Mouse (Mus musculus): Measurements from ENCODE around the gene Tmem8. TPM values are rescaled to one million over a fixed set of nuclear protein-coding genes. Genes with fewer than 3 reads are reported as not detected.

Tmem8 gene
- polyA plus RNA-seq (2012; ENCODE audit: insufficient read depth, insufficient read length, low replicate concordance, missing spikeins): not detected in 2 replicates

DNA sequence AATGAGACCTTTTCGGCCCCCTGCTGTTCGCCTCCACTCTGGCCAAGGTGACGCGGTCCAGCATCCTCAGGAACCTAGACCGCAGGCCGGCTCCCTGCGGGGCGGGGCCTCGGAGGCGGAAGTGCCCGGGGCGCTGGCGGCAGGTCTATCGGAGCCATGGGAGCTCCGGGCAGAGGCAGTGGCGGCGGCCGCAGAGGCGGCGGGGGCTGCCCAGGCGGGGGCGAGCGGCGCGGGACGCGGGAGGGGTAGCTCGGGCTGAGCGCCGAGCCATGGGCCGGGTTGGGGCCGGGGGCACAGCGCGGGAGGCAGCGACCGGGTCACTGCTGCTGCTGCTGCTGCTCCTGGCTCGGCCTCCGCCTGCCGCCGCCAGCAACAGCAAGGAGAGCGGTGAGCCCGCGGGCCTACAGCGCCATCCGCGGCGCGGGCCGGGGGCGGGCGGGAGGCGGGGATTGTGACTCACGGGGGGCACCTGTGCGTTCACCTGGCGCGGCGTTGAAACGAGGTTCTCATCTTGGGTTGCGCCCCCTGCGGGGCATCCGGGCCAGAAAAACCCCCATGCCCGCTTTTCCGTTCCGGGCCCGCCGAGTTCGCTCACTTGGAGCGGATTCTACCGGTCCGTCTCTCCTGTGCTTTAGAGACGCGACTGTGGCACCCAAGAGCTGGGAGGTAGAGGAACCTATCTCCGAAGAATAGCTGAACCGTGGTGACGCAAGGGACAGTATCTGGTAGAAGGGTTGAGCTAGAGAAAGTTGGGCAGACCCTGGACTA, at the start of gene Tmem8:
TSS of gene Tmem8 (plus strand) at position 119 of the 768 bp plus-strand sequence.
- Histone ChIP-seq H3K4me3 (ENCODE audit: insufficient read depth, low read depth, low read length) (peak within 1 kb of the TSS; percentile 59), H3K27ac (ENCODE audit: insufficient read depth, low read depth, low read length) (peak within 1 kb of the TSS; percentile 38; the same call in 1 of the 2 replicates), H3K4me1 (ENCODE audit: control insufficient read depth, insufficient read depth, low read length) (peaks cover 8% of the 10 kb centered on the region)
- WGBS: under 1% methylated on average over 72 of the region's 75 CpGs
- peak; percentile 18; the same call in 1 of the 2 replicates for TF ChIP-seq CTCF (IDR thresholded peaks at IDR 0.05; ENCODE audit: insufficient read depth, low read depth, low read length)
- TF ChIP-seq POLR2A (IDR thresholded peaks at IDR 0.05; ENCODE audit: insufficient read depth, low read depth, low read length): peak; percentile 47

DNA sequence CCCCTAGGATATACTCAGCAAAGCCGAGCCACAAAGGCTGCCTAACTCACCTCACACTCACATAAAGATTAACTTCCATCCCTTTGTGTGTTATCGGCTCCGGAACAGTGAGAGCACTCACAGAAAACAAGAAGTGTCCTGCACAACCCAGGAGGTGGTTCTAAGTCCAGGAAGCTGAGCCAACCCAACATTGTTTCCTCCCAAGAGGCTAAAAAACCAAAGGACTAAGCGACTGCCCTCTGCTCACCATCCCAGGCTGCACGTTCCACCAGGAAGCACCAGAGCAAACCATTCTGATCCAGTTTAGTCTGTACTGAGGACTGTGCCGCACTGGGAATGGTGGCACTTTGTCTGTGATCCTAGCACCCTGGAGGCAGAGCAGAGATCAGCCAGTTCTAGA, 48.2 kb upstream of the Tmem8 start:
- H3K27ac ChIP-seq (ENCODE audit: insufficient read depth, low read depth, low read length): no peak overlapping the region
- peak overlapping the region; percentile 25 for H3K4me3 ChIP-seq (ENCODE audit: insufficient read depth, low read depth, low read length)
- TF ChIP-seq CTCF (IDR thresholded peaks at IDR 0.05; ENCODE audit: insufficient read depth, low read depth, low read length) (no peak), POLR2A (IDR thresholded peaks at IDR 0.05; ENCODE audit: insufficient read depth, low read depth, low read length) (no peak)
- 37% methylated on average over 6 of the region's 6 CpGs for WGBS
- peaks cover 40% of the 10 kb centered on the region for H3K4me1 ChIP-seq (ENCODE audit: control insufficient read depth, insufficient read depth, low read length)

DNA sequence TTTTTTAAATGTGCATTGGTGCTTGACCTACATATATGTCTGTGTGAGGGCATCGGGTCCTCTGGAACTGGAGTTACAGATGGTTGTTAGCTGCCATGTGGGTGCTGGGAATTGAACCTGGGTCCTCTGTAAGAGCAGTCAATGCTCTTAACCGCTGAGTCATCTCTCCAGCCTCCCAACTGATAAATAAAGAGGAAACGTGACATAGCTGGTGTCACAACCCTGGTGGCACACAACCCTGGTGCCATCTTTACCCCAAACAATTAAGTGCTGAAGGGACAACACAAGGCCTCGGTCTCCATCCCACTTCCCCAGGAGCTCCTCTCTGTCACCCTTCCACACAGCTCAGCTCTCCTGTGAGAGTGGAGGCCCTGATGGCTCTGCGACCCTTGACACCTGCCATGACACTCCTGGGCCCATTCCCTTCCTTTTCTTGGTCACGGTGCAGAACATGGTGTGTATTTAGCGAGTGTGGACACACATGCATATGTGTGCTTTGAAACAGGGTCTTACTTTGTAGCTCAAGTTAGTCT, 46.5 kb upstream of the Tmem8 start:
- TF ChIP-seq POLR2A (IDR thresholded peaks at IDR 0.05; ENCODE audit: insufficient read depth, low read depth, low read length) (no peak), CTCF (IDR thresholded peaks at IDR 0.05; ENCODE audit: insufficient read depth, low read depth, low read length) (no peak)
- WGBS: 78% methylated on average over 7 of the region's 7 CpGs
- Histone ChIP-seq H3K4me3 (ENCODE audit: insufficient read depth, low read depth, low read length) (peak overlapping the region; percentile 76), H3K4me1 (ENCODE audit: control insufficient read depth, insufficient read depth, low read length) (peaks cover 37% of the 10 kb centered on the region), H3K27ac (ENCODE audit: insufficient read depth, low read depth, low read length) (no peak overlapping the region)

DNA sequence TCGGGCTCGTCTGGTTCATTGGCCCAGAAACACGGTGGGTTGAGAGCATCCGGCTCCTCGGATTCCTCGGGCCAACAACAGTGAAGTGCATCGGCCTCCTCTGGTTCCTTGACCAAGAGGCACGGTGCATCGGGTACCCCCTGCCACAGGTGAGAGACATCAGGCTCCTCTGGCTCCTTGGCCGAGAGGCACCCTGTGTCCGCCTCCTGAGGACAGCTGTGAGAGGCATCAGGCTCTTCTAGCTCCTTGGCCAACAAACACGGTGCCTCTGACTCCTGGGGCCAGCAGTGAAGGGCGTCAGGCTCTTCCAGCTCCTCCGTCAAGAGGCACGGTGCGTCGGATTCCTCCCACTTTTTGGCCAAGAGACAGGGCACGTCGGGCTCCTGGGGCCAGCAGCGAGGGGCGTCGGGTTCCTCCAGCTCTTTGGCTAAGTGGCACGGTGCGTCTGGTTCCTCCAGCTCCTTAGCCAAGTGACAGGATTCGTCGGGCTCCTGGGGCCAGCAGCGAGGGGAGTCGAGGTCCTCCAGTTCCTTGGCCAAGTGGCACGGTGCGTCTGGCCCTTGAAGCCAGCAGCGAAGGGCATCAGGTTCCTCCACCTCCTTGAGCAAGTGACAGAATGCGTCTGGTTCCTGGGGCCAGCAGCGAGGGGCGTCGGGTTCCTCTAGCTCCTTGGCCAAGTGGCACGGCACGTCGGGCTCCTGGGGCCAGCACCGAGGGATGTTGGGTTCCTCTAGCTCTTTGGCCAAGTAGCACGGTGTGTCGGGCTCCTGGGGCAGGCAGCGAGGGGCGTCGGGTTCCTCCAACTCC, 44.9 kb upstream of the Tmem8 start:
- Histone ChIP-seq H3K4me3 (ENCODE audit: insufficient read depth, low read depth, low read length) (peak overlapping the region; percentile 76), H3K4me1 (ENCODE audit: control insufficient read depth, insufficient read depth, low read length) (peaks cover 33% of the 10 kb centered on the region), H3K27ac (ENCODE audit: insufficient read depth, low read depth, low read length) (peak overlapping the region; percentile 81)
- 1% methylated on average over 44 of the region's 44 CpGs for WGBS
- TF ChIP-seq POLR2A (IDR thresholded peaks at IDR 0.05; ENCODE audit: insufficient read depth, low read depth, low read length): no peak
- no peak for TF ChIP-seq CTCF (IDR thresholded peaks at IDR 0.05; ENCODE audit: insufficient read depth, low read depth, low read length)

DNA sequence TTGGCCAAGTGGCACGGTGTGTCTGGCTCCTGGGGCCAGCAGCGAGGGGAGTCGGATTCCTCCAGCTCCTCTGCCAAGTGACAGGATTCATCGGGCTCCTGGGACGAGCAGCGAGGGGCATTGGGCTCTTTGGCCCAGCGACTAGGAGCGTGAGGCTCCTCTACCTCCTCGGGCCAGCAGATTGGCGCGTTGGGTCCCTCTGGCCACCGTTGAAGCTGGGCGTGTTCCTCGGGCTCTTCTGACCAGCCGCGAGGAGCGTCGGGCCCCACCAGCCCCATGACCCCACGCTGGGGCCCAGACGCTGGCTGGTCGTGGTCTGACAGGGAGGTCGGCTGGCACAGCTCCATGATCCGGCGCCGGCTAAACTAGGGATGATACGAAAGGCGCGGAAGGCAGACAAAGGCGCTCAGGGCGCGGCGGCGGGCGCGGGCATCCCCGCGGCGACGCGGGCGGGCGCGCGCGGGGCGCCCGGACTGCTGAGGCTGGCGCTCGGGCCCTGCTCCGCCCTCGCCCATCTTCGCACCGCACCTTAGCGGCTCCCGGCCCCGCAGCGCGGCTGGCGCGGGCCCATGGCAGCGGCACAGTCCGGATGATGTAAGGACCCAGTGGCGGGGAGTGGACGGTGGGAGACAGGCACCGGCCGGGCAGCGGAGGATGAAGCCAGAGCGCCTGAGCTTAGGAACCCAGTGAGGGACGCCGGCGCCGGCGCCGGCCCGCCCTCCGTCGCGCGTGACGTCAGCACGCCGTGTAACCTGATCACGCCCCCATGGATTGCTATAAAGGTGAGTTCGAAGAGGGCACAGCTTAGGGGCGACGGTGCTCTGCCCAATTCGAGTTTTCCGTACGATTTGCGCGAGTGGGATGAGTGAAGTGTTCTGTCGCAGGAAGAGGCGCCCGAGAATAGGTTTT, 44.0 kb upstream of the Tmem8 start, which contains the start of gene Rab11fip3:
TSS of gene Rab11fip3 (minus strand) at position 725 of the 909 bp plus-strand sequence.
- WGBS: under 1% methylated on average over 94 of the region's 94 CpGs

DNA sequence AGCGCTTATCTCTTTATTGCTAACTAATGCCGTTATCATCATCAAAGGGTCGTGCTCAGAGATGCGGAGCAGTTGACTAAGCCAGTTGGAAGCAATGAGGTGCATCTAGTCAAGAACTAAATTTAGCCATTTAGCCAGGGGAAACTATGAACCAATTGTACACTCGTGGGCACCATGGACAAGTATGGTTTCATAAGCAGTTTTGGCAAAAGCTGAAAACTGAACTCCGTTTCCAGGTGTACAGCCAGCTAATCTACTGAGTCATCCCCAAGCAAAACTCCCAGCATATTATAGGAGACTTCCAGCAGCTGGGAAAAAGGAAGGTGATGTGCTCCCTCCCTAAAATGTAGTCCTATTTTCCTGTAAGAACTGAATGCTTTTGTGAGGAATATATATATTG, 43.0 kb upstream of the Tmem8 start:
- WGBS: 16% methylated on average over 6 of the region's 6 CpGs
- H3K4me1 ChIP-seq (ENCODE audit: control insufficient read depth, insufficient read depth, low read length): peaks cover 24% of the 10 kb centered on the region
- H3K4me3 ChIP-seq (ENCODE audit: insufficient read depth, low read depth, low read length): no peak overlapping the region
- H3K27ac ChIP-seq (ENCODE audit: insufficient read depth, low read depth, low read length): peak overlapping the region; percentile 68
- TF ChIP-seq CTCF (IDR thresholded peaks at IDR 0.05; ENCODE audit: insufficient read depth, low read depth, low read length): no peak
- no peak for TF ChIP-seq POLR2A (IDR thresholded peaks at IDR 0.05; ENCODE audit: insufficient read depth, low read depth, low read length)

More for the DNA sequence above, 44.0 kb upstream of the Tmem8 start, which contains the start of gene Rab11fip3:
- Histone ChIP-seq H3K27ac (ENCODE audit: insufficient read depth, low read depth, low read length) (peak within 1 kb of the TSS; percentile 81), H3K4me3 (ENCODE audit: insufficient read depth, low read depth, low read length) (peak within 1 kb of the TSS; percentile 76), H3K4me1 (ENCODE audit: control insufficient read depth, insufficient read depth, low read length) (peaks cover 27% of the 10 kb centered on the region)
- TF ChIP-seq CTCF (IDR thresholded peaks at IDR 0.05; ENCODE audit: insufficient read depth, low read depth, low read length) (no peak), POLR2A (IDR thresholded peaks at IDR 0.05; ENCODE audit: insufficient read depth, low read depth, low read length) (peak; percentile 85)

DNA sequence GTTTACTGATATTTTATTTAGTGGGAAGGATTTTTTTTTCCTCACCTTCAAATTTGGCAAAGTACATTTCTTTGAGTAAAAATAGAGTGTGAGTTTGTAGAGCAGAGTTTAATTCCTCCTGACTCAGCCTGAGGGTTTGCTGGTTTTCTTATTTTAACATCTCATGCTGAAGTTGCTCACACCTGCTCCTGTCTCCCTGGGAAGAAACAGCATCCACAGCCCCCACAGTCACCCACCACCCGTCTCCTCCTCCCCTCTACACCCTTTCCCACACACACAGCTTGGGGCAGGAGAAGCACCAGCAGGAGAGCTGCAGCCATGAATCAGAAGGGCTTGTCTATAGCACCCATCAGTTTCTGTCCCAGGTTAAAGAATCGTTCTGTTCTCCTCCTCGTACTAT, 37.9 kb upstream of the Tmem8 start:
- peak overlapping the region; percentile 97 for H3K27ac ChIP-seq (ENCODE audit: insufficient read depth, low read depth, low read length)
- TF ChIP-seq CTCF (IDR thresholded peaks at IDR 0.05; ENCODE audit: insufficient read depth, low read depth, low read length) (no peak), POLR2A (IDR thresholded peaks at IDR 0.05; ENCODE audit: insufficient read depth, low read depth, low read length) (no peak)
- H3K4me3 ChIP-seq (ENCODE audit: insufficient read depth, low read depth, low read length): no peak overlapping the region
- H3K4me1 ChIP-seq (ENCODE audit: control insufficient read depth, insufficient read depth, low read length): peaks cover 21% of the 10 kb centered on the region
- 37% methylated on average over 3 of the region's 3 CpGs for WGBS

DNA sequence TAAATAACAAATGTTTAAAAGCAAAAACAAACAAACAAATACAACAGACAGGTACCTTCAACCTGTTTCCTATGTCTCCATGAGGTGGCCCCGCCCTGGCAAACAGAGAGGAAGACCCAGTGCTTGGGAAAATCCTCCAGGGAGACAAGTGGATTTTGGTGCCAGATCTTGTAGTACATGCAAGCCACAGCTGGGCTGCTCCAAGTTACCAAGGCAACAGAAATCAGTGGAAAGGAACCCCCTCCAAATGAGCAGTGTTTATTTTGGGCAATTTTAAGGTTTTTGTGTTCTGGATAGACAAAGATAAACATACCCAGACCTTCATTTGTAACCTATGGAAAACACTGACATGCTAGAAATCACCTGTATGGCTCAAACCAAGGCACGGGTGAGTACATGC, 34.2 kb upstream of the Tmem8 start:
- no peak for TF ChIP-seq CTCF (IDR thresholded peaks at IDR 0.05; ENCODE audit: insufficient read depth, low read depth, low read length)
- no peak for TF ChIP-seq POLR2A (IDR thresholded peaks at IDR 0.05; ENCODE audit: insufficient read depth, low read depth, low read length)
- Histone ChIP-seq H3K4me3 (ENCODE audit: insufficient read depth, low read depth, low read length) (peak overlapping the region; percentile 29), H3K27ac (ENCODE audit: insufficient read depth, low read depth, low read length) (peak overlapping the region; percentile 93), H3K4me1 (ENCODE audit: control insufficient read depth, insufficient read depth, low read length) (peaks cover 29% of the 10 kb centered on the region)
- 41% methylated on average over 2 of the region's 2 CpGs for WGBS

Measured in olfactory bulb, adult 2 months (tissue).